Mouse (Mus musculus): ENCODE data around the gene Imp3.

- TF ChIP-seq CTCF (IDR thresholded peaks at IDR 0.05; ENCODE audit: low read depth, low read length) (no peak), TAL1 (conservative IDR thresholded peaks at IDR 0.05; ENCODE audit: low read depth, low read length) (no peak)
These were observed 9.0 kb upstream of the Imp3 start, which contains the start of gene Snx33 for GRCm38 (mm10) chr9:56928041-56928811.

Measured in G1E (cell line).